Mouse (Mus musculus) ZHBTc4 (cell line): ENCODE data around the gene Dnase2b.

Experiments used
- DNase-seq: peaks from one replicate; pipeline ENCODE4 v3.0.0-alpha.2; 2011; ENCODE audit warnings: low read depth, low spot score

Dnase2b gene

DNA sequence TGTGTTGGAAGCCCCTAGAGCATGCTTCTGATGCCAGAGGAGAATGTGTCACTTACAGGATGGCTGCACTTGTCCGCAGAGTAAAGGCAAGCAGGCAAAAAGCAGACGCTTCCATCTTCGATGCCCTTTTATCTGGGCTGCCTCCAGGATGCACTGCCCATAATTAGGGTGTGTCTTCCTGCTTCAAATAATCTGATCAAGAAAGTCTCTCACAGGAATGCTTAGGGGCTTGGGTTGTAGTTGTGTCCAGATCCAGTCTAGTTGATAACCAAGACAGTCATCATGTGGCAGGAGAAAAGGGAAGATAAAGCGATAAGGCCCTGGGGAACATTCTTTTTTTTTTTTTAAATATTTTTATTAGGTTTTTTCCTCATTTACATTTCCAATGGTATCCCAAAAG lies at the start of gene Dnase2b:
Gene Dnase2b, minus strand, starts transcription at position 101 of the 400 bp plus-strand sequence.
- DNase-seq: no peak

DNA sequence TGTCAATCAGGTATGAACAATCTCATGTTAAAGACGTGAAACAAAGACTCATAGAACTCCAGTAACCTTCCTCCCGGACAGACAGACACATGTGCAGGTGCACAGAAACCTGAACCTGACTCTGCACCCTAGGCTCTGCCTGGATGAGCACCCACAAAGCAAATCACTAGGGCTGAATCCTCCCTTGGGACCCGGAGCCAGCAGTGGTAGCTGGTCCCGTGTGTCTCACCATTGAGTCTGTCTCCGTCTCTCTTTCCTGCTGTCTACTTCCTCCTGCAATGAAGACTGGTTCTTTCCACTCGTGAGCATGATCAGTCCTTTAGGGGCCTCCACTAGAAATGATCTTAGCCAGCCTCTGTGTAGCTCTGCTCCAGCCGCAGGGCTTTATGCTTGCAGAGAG lies 46.5 kb upstream of the Dnase2b start:
- no peak for DNase-seq

- DNase-seq: no peak
Measured at GRCm38 (mm10) chr3:146661001-146661400, 45.6 kb upstream of the Dnase2b start.

DNA sequence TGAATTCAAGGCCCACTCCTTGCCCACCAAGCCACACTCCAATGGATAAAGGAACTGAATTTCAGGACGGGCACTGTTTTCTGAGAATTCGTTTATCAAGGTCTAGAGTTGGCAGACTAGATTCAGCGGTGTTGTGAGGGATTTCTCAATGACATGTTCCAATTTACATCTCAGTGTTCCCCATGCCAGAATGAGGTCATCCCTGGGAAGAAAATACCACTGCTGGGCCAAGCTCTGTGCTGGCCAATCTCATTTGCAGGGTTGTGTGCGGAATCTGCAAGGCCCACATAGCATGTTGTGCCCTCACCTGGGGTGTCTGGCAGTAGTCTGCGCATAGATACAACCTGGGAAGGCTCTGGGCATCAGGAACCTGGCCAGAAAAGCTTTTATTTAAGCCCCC lies 43.9 kb upstream of the Dnase2b start:
- DNase-seq: no peak

GRCm38 (mm10) chr3:146658061-146658639 lies 42.8 kb upstream of the Dnase2b start:
- DNase-seq: no peak

DNA sequence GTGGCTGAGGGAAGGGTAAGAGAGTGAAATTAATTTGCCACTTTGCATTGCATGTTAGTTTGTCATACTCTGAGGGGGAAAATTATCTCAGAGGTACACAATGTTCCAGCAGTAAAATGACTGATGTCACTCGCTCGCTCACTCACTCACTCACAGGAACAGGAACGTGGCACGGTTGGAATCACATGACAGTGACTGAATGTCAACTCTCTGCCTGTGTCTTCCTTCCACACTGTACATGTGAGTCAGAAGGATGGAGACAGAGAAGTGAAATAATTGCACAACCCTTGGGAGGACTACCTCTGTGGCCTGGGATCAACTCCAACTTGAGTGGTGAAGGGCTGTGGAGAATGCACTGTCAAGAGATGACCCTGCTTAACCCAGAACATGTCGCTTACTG lies 42.0 kb upstream of the Dnase2b start:
- no peak for DNase-seq

DNA sequence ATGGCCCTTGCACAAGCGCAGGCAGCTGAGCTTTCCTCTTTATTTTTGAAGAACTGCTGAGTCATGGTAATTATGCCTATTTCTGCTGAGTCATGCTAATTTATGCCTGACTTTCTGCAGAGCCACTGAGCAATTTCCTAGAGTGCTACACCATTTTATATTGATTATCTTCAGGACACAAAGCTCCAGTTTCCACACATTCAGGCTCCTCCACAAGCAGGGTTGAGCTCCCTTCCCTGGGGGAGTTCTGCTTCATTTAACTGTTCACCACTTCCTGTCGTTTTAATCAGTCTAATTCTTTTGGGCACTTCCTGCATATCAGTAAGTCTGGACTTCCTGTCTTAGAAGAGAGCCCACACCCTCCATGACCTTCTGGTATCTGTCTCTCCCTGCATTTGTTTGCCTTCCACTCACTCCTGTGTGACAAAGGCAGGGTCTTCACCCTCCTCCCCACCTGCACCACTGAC lies 39.7 kb upstream of the Dnase2b start:
- peak; percentile 34 for DNase-seq

GRCm38 (mm10) chr3:146653692-146654091 lies 38.3 kb upstream of the Dnase2b start:
- DNase-seq: no peak

DNA sequence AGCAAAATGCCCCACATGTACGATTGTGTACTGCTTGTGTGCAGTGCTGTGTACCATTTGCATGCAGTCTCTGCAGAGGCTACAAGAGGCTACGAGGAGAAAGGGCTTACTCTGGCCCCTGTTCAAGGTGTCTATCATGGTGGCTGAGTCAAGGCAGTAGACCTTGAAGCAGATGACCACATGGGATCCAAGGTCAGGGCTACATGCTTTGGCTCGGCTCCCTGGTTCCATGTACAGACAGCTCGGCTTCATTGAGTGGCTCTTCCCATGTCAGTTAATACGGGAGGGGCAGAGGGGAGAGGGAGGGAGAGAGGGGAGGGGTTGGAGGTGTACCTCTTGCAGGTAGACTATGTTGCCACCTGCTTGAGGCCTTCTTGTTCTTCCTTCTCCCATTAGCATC lies 37.0 kb upstream of the Dnase2b start:
- no peak for DNase-seq

DNA sequence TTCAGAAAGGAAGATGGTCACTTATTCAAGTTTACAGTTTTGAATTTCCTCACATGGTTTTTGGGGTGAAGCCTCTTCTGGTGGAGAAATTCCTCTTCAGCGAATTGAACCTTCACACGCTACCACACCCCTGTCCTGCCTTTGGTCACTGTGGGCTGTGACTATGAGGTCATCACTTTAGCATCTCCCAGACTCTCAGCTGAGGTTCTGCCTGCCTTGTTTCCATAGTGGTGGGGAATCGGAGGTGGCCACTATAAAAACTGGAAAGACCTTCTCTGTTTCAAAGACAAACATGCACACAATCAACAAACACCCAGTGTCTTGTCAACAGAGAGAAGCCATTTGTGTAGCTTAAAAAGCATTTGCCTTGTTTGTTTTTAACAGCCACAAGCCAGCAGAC lies 35.8 kb upstream of the Dnase2b start, which contains the start of gene 4930503B20Rik:
Gene 4930503B20Rik, minus strand, starts transcription at position 101 of the 400 bp plus-strand sequence.
- no peak for DNase-seq

- peak; percentile 63 for DNase-seq
Measured at GRCm38 (mm10) chr3:146650716-146651115, 35.3 kb upstream of the Dnase2b start.

DNA sequence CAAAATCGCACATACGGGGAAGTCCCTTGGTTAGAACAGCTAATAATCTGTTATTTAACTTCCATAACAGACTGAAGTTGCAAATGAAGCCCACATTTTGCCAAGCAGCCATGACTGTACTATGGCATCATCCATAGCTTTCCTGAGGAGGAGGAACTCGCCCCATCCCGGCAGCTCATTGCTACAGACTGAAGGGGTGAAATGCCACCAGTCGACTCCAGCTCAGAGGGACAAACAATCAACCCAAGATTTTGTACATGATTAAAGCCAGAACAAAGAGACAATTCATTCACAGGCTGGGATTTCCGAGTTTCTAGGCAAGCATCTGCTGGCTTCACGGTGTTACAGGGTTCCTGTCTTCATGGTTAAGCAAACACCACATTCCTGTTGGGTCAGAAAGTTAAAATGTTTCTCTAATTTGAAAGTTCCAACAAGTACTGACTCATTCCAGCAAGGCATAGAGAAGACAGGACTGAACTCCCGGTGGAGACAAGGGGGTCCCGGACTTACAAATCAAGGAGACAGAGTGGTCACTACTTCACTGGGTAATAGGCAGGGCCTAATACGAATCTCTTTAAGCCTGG lies 34.0 kb upstream of the Dnase2b start:
- no peak for DNase-seq

GRCm38 (mm10) chr3:146641818-146642427 lies 26.5 kb upstream of the Dnase2b start:
- no peak for DNase-seq

DNA sequence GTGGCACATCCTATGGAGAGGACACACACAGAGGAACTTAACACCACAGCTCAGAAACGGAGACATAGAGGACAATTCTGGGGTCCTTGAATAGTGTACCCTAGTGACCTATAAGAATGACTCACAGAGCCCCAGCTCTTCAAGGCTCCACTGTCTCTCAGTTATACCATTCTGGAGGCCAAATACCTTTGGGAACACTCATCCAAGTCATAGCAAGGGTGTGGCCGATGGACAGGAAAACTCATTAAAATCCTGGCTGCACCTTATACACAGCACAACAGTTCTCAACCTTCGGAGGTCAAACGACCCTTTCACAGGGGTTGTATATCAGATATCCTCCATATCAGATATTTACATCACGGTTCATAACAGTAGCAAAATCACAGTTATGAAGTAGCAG lies 17.1 kb upstream of the Dnase2b start:
- no peak for DNase-seq

DNA sequence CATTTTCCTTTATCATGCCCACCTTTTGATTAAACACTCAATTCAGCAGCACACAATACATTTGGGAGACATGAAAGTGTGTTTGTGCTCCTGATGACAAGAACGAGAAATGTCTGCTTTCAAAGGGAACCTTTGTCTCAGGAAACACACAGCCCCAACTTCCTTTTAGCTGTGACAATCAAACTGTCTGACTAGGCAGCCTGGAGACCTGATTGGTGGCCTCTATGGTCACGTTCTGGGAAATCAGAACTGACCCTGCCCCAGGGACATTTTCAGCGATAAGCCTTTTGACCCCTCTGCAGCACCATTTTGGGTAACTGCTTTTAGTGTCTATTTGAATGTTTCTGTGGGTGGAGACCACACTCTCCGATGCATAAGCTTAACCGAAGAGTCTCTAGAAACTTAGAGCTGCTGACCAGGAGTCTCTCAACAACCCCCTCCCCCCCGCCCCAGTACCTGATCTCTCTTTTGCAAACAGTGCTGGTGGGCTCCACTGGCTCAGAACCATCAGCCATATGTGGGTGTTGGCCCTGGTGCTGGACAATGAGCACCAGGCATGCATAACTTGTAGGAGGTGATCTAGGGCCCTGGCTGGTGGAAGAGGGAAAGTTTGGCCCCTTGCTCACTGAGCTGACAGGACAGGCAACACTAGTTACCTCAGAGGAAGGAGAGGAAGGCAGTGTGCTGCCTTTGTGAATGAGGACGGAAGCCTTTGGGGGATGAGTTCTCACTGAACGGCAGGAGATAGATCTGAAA lies 13.0 kb upstream of the Dnase2b start:
- DNase-seq: no peak

GRCm38 (mm10) chr3:146625766-146626165 lies 10.4 kb upstream of the Dnase2b start:
- no peak for DNase-seq

- no peak for DNase-seq
Measured at GRCm38 (mm10) chr3:146621966-146622365, 6.6 kb upstream of the Dnase2b start.

GRCm38 (mm10) chr3:146620555-146621249 lies 5.3 kb upstream of the Dnase2b start:
- no peak for DNase-seq

GRCm38 (mm10) chr3:146620101-146620500 lies 4.7 kb upstream of the Dnase2b start:
- no peak for DNase-seq

GRCm38 (mm10) chr3:146618357-146618756 lies 3.0 kb upstream of the Dnase2b start:
- no peak for DNase-seq

DNA sequence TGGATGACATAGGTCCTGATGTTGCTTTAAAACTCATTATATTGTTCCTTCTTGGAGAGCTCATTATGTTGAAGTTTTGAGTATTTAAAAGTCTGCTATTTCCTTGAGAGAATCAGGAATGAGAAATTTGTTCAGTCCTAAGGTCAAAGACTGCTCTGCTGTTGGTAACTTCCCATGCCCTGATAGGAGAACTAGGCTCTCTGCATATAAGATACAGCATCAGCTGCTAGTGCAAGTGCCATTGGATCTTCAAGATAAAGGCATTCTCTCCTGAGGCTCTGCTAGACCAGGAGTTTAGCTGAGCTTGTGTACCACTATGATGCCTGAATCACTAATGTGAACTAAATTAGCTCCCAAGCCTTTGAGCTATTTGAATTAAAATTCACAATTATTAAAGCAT lies 2.5 kb upstream of the Dnase2b start:
- no peak for DNase-seq
